Mouse (Mus musculus): ENCODE results near the gene Dgki.

GRCm38 (mm10) chr6:37057957-37058356, 242.0 kb downstream of the Dgki start:
- no peak for TF ChIP-seq CTCF (IDR thresholded peaks at IDR 0.05 in 2 of 3, conservative IDR thresholded peaks at IDR 0.05 in 1 of 3; ENCODE audit: control insufficient read depth in 1 of 3, insufficient read depth in 1 of 3, low read depth in 2 of 3, low read length in 3 of 3, poor library complexity in 1 of 3, severe bottlenecking in 1 of 3)
- TF ChIP-seq GATA1 (IDR thresholded peaks at IDR 0.05; ENCODE audit: low read depth, low read length): no peak
- TF ChIP-seq TAL1 (IDR thresholded peaks at IDR 0.05; ENCODE audit: low read length): no peak
- no peak for TF ChIP-seq EP300 (IDR thresholded peaks at IDR 0.05; ENCODE audit: low read depth in 1 of 2, low read length in 2 of 2)
- no peak for TF ChIP-seq POLR2A (IDR thresholded peaks at IDR 0.05; ENCODE audit: control insufficient read depth in 1 of 2, insufficient read depth in 1 of 2, low read depth in 1 of 2, low read length in 2 of 2, poor library complexity in 1 of 2)
- no peak for TF ChIP-seq KAT2A (conservative IDR thresholded peaks at IDR 0.05; ENCODE audit: low read depth, low read length)
- TF ChIP-seq HCFC1 (IDR thresholded peaks at IDR 0.05; ENCODE audit: low read depth, low read length): no peak
- no peak for TF ChIP-seq MYC (IDR thresholded peaks at IDR 0.05; ENCODE audit: low read depth, low read length)
- TF ChIP-seq ZNF384 (IDR thresholded peaks at IDR 0.05; ENCODE audit: low read depth, low read length): no peak
- no peak for TF ChIP-seq E2F4 (IDR thresholded peaks at IDR 0.05; ENCODE audit: borderline replicate concordance, low read depth, low read length)
- TF ChIP-seq CHD2 (IDR thresholded peaks at IDR 0.05; ENCODE audit: low read length): no peak
